Mouse (Mus musculus) neural tube, embryonic 11.5 days (tissue): Measurements from ENCODE around the gene Camk2n1. TPM values are rescaled to one million over a fixed set of nuclear protein-coding genes. Genes with fewer than 3 reads are reported as not detected.

Source experiments
- polyA plus RNA-seq: library from polyadenylated mRNA; unstranded; fragments of >200 nt; fragmentation: Nextera tagmentation; extraction: Ambion mirVana; gene quantifications from 2 replicates; pipeline ENCODE4 v1.2.1, GENCODE M21; 2014

Camk2n1 gene
- polyA plus RNA-seq, 1 experiment from 2014 or later: 6.0 TPM

Other genes with a start within 250 kb of the Camk2n1 start
- gene Hp1bp3, start 238.0 kb upstream of the Camk2n1 start, polyA plus RNA-seq: 175 TPM in 2 replicates
- gene Sh2d5, start 203.9 kb upstream of the Camk2n1 start, polyA plus RNA-seq: 1.6 and 1.8 TPM in 2 replicates
- 0.37 and 0.46 TPM in 2 replicates for gene Kif17, start 203.9 kb upstream of the Camk2n1 start, polyA plus RNA-seq
- gene Ddost, start 149.6 kb upstream of the Camk2n1 start, polyA plus RNA-seq: 231 and 247 TPM in 2 replicates
- 26.5 and 29.3 TPM in 2 replicates for gene Pink1, start 128.0 kb upstream of the Camk2n1 start, polyA plus RNA-seq
- 3.5 and 4.4 TPM in 2 replicates for gene Cda, start 86.3 kb upstream of the Camk2n1 start, polyA plus RNA-seq
- not detected in 2 replicates for gene Fam43b, start 57.8 kb upstream of the Camk2n1 start, polyA plus RNA-seq
- 19.3 and 22.8 TPM in 2 replicates for gene Mul1, start 19.6 kb upstream of the Camk2n1 start, polyA plus RNA-seq
- 0.23 and 0.48 TPM in 2 replicates for gene Vwa5b1, start 181.6 kb downstream of the Camk2n1 start, polyA plus RNA-seq